Mouse (Mus musculus) erythroblast, embryonic 14.5 days (primary cell): ENCODE data around the gene Dll1. TPM values are rescaled to one million over a fixed set of nuclear protein-coding genes. Genes with fewer than 3 reads are reported as not detected.
A peak's percentile ranks its signal among the peaks of the same experiment; 100 is the strongest.

Source experiments
- H3K27me3 ChIP-seq: 2 replicates; pipeline ENCODE4 v1.6.1; 2012; ENCODE audit warnings: inconsistent platforms; ENCODE audit not compliant: control insufficient read depth
- H3K36me3 ChIP-seq: 2 replicates; pipeline ENCODE4 v1.6.1; 2012; ENCODE audit warnings: mild to moderate bottlenecking, inconsistent platforms; ENCODE audit not compliant: control insufficient read depth
- H3K4me1 ChIP-seq: 2 replicates; pipeline ENCODE4 v1.6.1; 2012; ENCODE audit warnings: inconsistent platforms; ENCODE audit not compliant: control insufficient read depth
- H3K4me3 ChIP-seq: replicated peaks from 2 replicates; pipeline ENCODE3; 2012; ENCODE audit warnings: moderate library complexity, mild to moderate bottlenecking, inconsistent platforms
- H3K9me3 ChIP-seq: 2 replicates; pipeline ENCODE4 v1.6.1; 2012; ENCODE audit warnings: low read length, inconsistent platforms, mixed read lengths; ENCODE audit not compliant: control insufficient read depth
- GATA1 ChIP-seq: IDR thresholded peaks from 2 replicates; pipeline ENCODE4 v1.6.1; 2012; ENCODE audit warnings: low read length, inconsistent platforms, mixed read lengths
- TAL1 ChIP-seq: IDR thresholded peaks from 3 replicates; pipeline ENCODE4 v1.6.1; 2012; ENCODE audit warnings: low read length, inconsistent platforms, mixed read lengths
- polyA plus RNA-seq: library from polyadenylated mRNA; stranded (reverse); fragments of >175 nt; gene quantifications from 2 replicates; pipeline ENCODE4 v1.2.3, GENCODE M21; 2012

Gene Dll1
- polyA plus RNA-seq, 1 experiment = 0.01 TPM

DNA sequence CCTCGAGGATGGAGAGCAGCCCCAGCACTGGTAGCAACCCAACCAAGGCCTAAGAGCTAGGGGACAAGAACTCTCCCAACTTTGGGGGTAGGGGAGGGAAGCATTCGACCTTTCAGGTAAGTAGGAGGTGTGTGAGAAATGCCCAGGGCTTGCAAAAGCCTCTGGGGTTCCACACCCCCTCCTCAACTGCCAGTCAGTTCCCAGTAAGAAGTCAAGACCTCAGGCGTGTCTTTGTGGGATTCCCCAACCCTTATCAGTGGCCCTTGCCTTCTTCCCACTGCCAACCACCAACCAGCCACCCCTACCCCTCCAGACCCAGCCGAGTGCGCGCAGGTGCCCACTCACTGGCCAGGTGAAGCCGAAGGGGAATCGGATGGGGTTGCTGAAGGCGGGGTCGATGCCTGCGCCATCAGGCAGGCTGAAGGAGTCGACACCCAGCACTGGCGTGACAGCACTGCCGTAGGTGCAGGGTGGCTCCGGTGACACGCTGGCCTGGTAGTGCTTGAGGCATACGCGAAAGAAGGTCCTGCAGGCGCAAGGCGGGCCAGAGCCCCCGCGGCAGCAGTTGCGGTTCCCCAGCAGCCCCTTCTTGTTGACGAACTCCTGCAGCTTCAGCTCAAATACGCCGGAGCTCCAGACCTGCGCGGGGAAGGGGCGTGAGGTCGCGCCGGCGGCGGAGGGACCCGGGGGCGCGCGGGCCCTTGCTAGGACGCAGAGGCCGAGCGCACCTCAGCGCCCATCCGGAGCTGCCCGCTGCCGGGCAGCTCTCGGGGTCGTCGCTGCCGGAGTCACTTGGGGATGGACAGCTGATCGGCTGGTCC lies 2.1 kb downstream of the Dll1 start:
- Histone ChIP-seq H3K4me1 (peaks cover 4% of the 10 kb centered on the region), H3K4me3 (peak overlapping the region; percentile 50), H3K36me3 (peaks cover 2% of the 10 kb centered on the region; the same call in 1 of the 2 replicates), H3K27me3 (peaks cover 71% of the 10 kb centered on the region), H3K9me3 (no peaks in the 10 kb centered on the region; the same call in 1 of the 2 replicates)
- TF ChIP-seq TAL1 (no peak), GATA1 (no peak)

DNA sequence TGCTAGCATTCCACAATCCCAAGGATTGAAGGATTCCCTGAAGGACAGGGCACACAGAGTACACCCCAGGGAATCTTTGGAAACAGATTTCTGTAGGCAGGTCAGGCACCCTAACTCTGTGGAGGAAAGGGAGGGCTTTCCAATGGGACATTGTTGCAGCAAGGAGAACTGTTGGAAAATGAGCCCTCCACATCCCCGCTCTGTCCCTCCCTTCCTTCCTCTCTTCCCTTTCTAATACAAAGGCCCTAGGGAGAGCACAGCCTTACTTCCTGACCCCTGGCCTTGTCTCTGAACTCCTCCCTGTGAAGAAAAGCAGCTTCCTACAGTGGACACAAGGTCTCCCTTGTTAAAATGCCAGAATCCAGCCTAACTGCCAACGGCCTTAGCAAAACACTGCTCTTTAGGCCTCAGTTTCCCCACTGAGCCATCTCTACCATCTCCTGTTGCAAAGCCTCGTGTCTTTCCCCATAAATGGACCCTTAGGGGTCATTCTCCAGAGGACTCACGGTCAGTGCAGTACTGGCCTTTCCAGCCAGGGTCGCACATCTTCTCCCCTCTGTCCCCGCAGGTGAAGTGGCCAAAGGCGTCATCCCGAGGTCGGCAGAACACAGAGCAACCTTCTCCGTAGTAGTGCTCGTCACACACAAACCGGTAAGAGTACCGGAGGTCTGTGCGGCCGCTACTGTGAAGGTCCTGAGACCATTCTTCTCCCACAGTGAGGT lies 3.6 kb downstream of the Dll1 start:
- Histone ChIP-seq H3K9me3 (no peaks in the 10 kb centered on the region; the same call in 1 of the 2 replicates), H3K27me3 (peaks cover 57% of the 10 kb centered on the region), H3K4me3 (no peak overlapping the region), H3K4me1 (peaks cover 4% of the 10 kb centered on the region), H3K36me3 (peaks cover 5% of the 10 kb centered on the region; the same call in 1 of the 2 replicates)
- TF ChIP-seq TAL1 (no peak), GATA1 (no peak)

DNA sequence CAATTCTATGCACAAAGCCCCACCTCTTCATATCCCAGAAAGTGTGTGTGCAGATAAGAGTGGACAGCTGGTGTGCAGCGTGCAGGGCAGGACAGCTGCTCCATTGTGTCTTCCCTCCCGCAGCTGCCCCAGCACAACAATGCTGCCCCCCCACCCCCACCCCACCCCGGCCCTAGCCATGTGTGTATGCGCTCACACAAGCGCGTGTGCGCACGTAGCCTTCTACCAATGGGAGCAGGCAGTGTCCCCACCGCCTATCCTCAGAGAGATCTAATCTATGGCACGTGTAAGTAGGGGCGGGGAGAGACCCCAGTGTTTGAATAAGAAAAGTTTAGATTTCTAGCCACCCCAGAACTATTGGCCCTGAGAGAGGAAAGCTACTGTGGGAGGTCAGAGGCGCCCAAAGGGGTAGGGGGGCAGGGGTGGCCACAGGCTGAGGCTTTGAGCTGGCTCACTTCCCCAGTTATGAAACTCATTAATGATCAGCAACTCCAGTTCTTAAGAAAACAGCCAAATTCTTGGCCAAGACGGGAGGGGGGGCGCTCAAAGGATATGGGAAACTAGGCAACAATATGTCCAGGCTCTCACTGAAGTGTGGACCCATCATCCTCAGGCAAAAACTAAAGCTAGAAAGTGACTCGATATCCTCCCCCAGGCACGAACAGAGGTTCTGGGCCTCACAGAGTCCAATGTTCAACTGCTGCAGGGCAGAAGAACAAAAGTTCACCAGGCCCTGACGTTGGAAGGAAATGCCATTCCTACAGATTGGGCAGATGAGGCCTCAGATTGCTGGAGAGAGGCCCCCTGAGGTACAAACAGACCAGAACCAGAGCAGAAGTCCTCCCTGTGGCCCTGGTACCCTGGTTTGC lies 4.5 kb downstream of the Dll1 start:
- peaks cover 48% of the 10 kb centered on the region for H3K27me3 ChIP-seq
- H3K4me1 ChIP-seq = peaks cover 4% of the 10 kb centered on the region
- TF ChIP-seq TAL1 (no peak), GATA1 (no peak)
- peaks cover 5% of the 10 kb centered on the region; the same call in 1 of the 2 replicates for H3K36me3 ChIP-seq
- H3K9me3 ChIP-seq = no peaks in the 10 kb centered on the region; the same call in 1 of the 2 replicates
- no peak overlapping the region for H3K4me3 ChIP-seq

DNA sequence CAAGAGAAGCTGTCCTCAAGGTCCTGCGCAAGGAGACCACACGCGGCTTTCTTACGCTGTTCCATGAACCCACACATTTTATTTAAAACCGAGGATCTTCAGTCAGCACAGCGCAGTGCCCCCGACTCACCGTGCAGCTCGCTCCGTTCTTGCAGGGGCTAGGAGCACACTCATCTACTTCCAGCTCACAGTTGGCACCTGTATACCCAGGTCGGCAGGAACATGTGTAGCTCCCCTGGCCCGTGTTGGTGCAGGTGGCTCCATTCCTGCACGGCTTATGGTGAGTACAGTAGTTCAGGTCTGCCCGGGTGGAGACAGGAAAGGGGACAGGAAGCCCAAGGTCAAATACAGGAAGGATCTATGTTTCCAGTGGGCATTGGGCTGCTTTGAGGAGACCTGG lies 6.3 kb downstream of the Dll1 start:
- Histone ChIP-seq H3K36me3 (peaks cover 5% of the 10 kb centered on the region; the same call in 1 of the 2 replicates), H3K4me3 (no peak overlapping the region), H3K4me1 (no peaks in the 10 kb centered on the region), H3K9me3 (no peaks in the 10 kb centered on the region), H3K27me3 (peaks cover 30% of the 10 kb centered on the region)
- no peak for TF ChIP-seq TAL1
- TF ChIP-seq GATA1 = no peak

DNA sequence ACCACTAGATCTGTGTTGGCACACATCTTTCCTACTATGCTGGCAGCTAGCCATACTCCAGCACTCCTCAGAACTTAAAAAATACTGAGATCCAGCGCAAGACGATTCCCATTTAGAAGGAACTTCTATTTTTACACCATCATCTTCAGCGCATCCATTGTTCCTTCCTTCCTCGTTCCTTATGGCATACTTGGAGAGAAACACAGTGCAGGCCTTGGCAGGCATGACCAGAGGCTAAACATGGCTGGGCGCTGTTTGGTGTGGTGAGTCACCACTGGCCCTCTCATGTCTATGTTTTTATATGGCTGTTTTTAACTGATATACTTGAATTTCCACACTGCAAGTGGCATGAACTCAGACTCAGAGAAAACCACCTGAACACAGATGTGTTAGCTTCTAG lies 11.0 kb downstream of the Dll1 start:
- Histone ChIP-seq H3K27me3 (no peaks in the 10 kb centered on the region), H3K36me3 (peaks cover 5% of the 10 kb centered on the region; the same call in 1 of the 2 replicates), H3K9me3 (no peaks in the 10 kb centered on the region), H3K4me1 (no peaks in the 10 kb centered on the region), H3K4me3 (no peak overlapping the region)
- TF ChIP-seq GATA1 (no peak), TAL1 (no peak)

DNA sequence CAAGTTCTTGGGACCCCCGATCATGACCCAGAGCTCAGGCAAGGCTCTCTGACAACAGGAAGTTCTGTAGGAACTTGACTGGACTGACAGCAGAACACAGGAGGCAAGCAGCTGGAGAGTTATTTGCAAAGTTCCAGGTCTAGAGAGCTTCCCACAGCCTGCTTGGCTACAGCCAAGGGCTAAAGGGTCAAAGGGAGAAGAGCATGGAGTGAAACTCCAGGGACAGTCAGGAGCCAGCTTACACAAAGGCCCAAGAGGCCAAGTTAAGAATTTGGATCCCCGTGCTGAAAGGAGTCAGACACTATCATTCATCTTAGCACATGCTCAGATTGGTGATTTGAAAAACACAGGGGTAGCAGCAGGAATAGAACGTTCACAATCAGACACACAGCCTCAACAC lies 13.0 kb downstream of the Dll1 start:
- TF ChIP-seq GATA1 (no peak), TAL1 (no peak)
- Histone ChIP-seq H3K9me3 (no peaks in the 10 kb centered on the region), H3K36me3 (peaks cover 1% of the 10 kb centered on the region; the same call in 1 of the 2 replicates), H3K4me3 (no peak overlapping the region), H3K4me1 (no peaks in the 10 kb centered on the region), H3K27me3 (no peaks in the 10 kb centered on the region)

DNA sequence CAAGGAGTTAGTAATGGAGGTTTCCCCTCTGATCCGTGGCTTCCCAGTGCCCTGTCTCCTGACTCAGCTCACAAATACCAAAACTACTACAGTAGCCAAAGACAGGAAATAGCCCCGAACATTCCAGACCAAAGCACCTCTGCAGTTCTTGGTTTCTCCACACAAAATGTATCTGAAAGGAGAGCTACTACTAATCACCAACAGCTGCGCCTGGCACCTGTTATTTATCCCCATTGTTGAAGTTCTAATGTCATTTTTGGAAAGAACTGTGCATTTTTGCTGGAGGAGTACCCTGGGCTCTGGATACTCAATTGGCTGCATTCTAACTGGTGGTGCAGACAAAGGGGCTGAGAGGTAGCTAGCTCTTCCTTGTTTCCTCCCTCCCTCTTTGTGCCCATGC lies 19.6 kb downstream of the Dll1 start:
- no peaks in the 10 kb centered on the region for H3K27me3 ChIP-seq
- H3K4me3 ChIP-seq = no peak overlapping the region
- no peaks in the 10 kb centered on the region for H3K4me1 ChIP-seq
- no peaks in the 10 kb centered on the region for H3K36me3 ChIP-seq
- TF ChIP-seq GATA1 = no peak
- no peak for TF ChIP-seq TAL1
- no peaks in the 10 kb centered on the region for H3K9me3 ChIP-seq

DNA sequence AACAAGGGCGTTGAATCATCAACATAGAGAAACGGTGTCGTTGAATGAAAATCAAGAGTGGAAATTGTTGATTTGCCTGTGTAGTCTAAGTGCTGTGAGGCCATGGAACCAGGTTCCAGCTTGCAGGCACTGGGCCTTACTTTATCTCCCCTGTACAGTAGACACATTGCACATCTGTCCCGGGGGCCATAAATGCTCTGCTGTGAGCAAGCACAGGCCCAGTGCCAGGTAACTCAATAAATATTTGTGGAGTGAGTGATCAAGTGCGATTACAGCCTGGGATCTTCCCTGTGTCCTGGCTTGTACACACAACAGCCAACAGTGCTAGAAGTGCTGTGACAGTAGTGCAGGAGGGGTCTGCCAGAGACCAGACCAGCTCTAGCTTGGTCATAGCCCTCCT lies 20.1 kb downstream of the Dll1 start:
- H3K27me3 ChIP-seq = no peaks in the 10 kb centered on the region
- H3K4me3 ChIP-seq = no peak overlapping the region
- no peaks in the 10 kb centered on the region for H3K4me1 ChIP-seq
- TF ChIP-seq GATA1 = no peak
- TF ChIP-seq TAL1 = no peak
- no peaks in the 10 kb centered on the region for H3K9me3 ChIP-seq
- H3K36me3 ChIP-seq = no peaks in the 10 kb centered on the region

DNA sequence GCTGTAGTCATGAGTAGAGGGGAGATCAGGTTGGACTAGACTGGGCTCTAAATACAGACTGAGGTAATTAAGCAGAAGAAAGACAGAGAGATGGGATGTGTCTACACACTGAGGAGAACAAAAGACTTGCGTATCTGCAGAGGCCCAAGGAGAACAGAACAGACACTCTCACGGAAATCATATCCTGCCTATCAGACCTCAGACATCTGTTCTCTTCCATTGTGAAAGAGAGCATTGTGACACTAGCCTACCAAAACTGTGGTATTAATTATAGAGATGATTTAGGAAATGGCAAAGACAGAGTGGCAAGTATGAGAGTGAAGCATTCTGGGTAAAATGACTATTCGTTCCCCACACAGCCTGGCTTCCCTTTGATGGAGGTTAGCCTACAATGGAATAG lies 21.6 kb downstream of the Dll1 start:
- H3K4me1 ChIP-seq = no peaks in the 10 kb centered on the region
- H3K27me3 ChIP-seq = no peaks in the 10 kb centered on the region
- TF ChIP-seq GATA1 (no peak), TAL1 (no peak)
- H3K4me3 ChIP-seq = no peak overlapping the region
- H3K9me3 ChIP-seq = no peaks in the 10 kb centered on the region
- no peaks in the 10 kb centered on the region for H3K36me3 ChIP-seq
